Mouse (Mus musculus) fat pad, adult 2 months (tissue): ENCODE measurements around the gene Ptger3.

Experiments
- DNase-seq: peaks from one replicate; pipeline ENCODE4 v3.0.0-alpha.2; 2011; ENCODE audit warnings: low read depth, low spot score; ENCODE audit errors: extremely low read depth

Gene Ptger3

GRCm38 (mm10) chr3:157566725-157567565 lies at the start of gene Ptger3:
Ptger3 (plus strand) TSS chr3:157566892.
- no peak for DNase-seq

- DNase-seq, result no peak
Measured at GRCm38 (mm10) chr3:157517992-157518391, 48.7 kb upstream of the Ptger3 start.

- no peak for DNase-seq
Measured at GRCm38 (mm10) chr3:157520433-157520832, 46.3 kb upstream of the Ptger3 start.

GRCm38 (mm10) chr3:157523834-157524233 lies 42.9 kb upstream of the Ptger3 start:
- DNase-seq, result no peak

GRCm38 (mm10) chr3:157531585-157531984 lies 35.1 kb upstream of the Ptger3 start:
- DNase-seq, result no peak

GRCm38 (mm10) chr3:157533964-157534785 lies 32.5 kb upstream of the Ptger3 start, which contains the start of gene Zranb2:
Zranb2 (plus strand) TSS chr3:157534160.
- no peak for DNase-seq

GRCm38 (mm10) chr3:157534786-157535415 lies 31.8 kb upstream of the Ptger3 start:
- DNase-seq, result no peak

- DNase-seq, result no peak
Measured at GRCm38 (mm10) chr3:157549323-157549722, 17.4 kb upstream of the Ptger3 start.

GRCm38 (mm10) chr3:157549758-157550600 lies 16.7 kb upstream of the Ptger3 start:
- DNase-seq, result no peak

- no peak for DNase-seq
Measured at GRCm38 (mm10) chr3:157565196-157565595, 1.5 kb upstream of the Ptger3 start.

- no peak for DNase-seq
Measured at GRCm38 (mm10) chr3:157567566-157568132, 957 bp downstream of the Ptger3 start.

- no peak for DNase-seq
Measured at GRCm38 (mm10) chr3:157572011-157572410, 5.3 kb downstream of the Ptger3 start.

- DNase-seq, result no peak
Measured at GRCm38 (mm10) chr3:157575441-157576342, 9.0 kb downstream of the Ptger3 start.

GRCm38 (mm10) chr3:157576343-157576722 lies 9.6 kb downstream of the Ptger3 start:
- DNase-seq, result no peak

- DNase-seq, result no peak
Measured at GRCm38 (mm10) chr3:157576862-157577261, 10.2 kb downstream of the Ptger3 start.

- DNase-seq, result no peak
Measured at GRCm38 (mm10) chr3:157578469-157579170, 11.9 kb downstream of the Ptger3 start.

GRCm38 (mm10) chr3:157579376-157579775 lies 12.7 kb downstream of the Ptger3 start:
- no peak for DNase-seq

- no peak for DNase-seq
Measured at GRCm38 (mm10) chr3:157580299-157580698, 13.6 kb downstream of the Ptger3 start.

- DNase-seq, result no peak
Measured at GRCm38 (mm10) chr3:157581755-157582154, 15.1 kb downstream of the Ptger3 start.
